ENCODE assay signal across 14 mouse cellular contexts in genomic region chr9:24186289-24186688, GRCm38 (mm10).
DNase-seq lines count a peak whose midpoint lies in the region; ATAC-seq lines count a peak whose summit lies in the region.
"Had no signal": no experiment of that assay in that cellular context is flagged by ENCODE, and none has a peak within 500 bp of the region (broad histone marks: within the 10 kb centered on the region; RNA-seq: fewer than 3 reads in every experiment).

No protein-coding gene starts in this region.

- WGBS in hindbrain, embryonic 15.5 days, result 62% methylated on average over 5 of the region's 5 CpGs
- 79% methylated on average over 5 of the region's 5 CpGs for WGBS in hindbrain, embryonic 12.5 days
- 73% methylated on average over 5 of the region's 5 CpGs for WGBS in midbrain, embryonic 14.5 days

- no peak overlapping the region for H3K4me3 ChIP-seq in hindbrain, embryonic 15.5 days
- no peak overlapping the region for H3K4me3 ChIP-seq in hindbrain, embryonic 12.5 days
- no peak overlapping the region for H3K4me3 ChIP-seq in midbrain, embryonic 14.5 days (replicated peaks; ENCODE audit: low read depth, low read length)
- H3K4me3 ChIP-seq: embryonic facial prominence, embryonic 13.5 days; gastrocnemius, adult 2 months; heart, embryonic 12.5 days; liver, embryonic 12.5 days had no signal

- 0 out of 2 replicates have a peak overlapping the region, but pooled peaks have one; percentile 3 for H3K27ac ChIP-seq in hindbrain, embryonic 15.5 days (replicated peaks)
- no peak overlapping the region for H3K27ac ChIP-seq in hindbrain, embryonic 12.5 days
- H3K27ac ChIP-seq in midbrain, embryonic 14.5 days (replicated peaks; ENCODE audit: low read depth, low read length), result no peak overlapping the region
- H3K27ac ChIP-seq: embryonic facial prominence, embryonic 13.5 days; gastrocnemius, adult 2 months; liver, embryonic 12.5 days had no signal

- DNase-seq in brain, embryonic 18.5 days (ENCODE audit: low read depth, low spot score), result peak; percentile 71
- DNase-seq in cerebellum, postnatal 10 days, result peak; percentile 78 to 80
- DNase-seq in layer of hippocampus, adult 9-11 months, result peak; percentile 43
- no peak for DNase-seq in lung, postnatal 25 days (ENCODE audit: low spot score)
- no peak for DNase-seq in midbrain, embryonic 14.5 days
- DNase-seq: gastrocnemius, adult 2 months; lung, postnatal 14 days; thymus, postnatal 25 days had no signal

- no peaks in the 10 kb centered on the region for H3K9me3 ChIP-seq in hindbrain, embryonic 15.5 days
- no peaks in the 10 kb centered on the region for H3K9me3 ChIP-seq in hindbrain, embryonic 12.5 days (replicated peaks)
- H3K9me3 ChIP-seq in midbrain, embryonic 14.5 days (ENCODE audit: control insufficient read depth, low read length), result no peaks in the 10 kb centered on the region
- H3K9me3 ChIP-seq: embryonic facial prominence, embryonic 13.5 days; heart, embryonic 12.5 days; liver, embryonic 12.5 days had no signal

- no peak overlapping the region for H3K4me2 ChIP-seq in hindbrain, embryonic 15.5 days
- no peak overlapping the region for H3K4me2 ChIP-seq in hindbrain, embryonic 12.5 days (replicated peaks)
- H3K4me2 ChIP-seq in midbrain, embryonic 14.5 days (ENCODE audit: low read length), result no peak overlapping the region
- H3K4me2 ChIP-seq: embryonic facial prominence, embryonic 13.5 days; heart, embryonic 12.5 days; liver, embryonic 12.5 days had no signal

- no peak for ATAC-seq in hindbrain, embryonic 15.5 days (ENCODE audit: low FRiP score, low read depth)
- no peak for ATAC-seq in hindbrain, embryonic 12.5 days (ENCODE audit: low FRiP score)
- ATAC-seq in midbrain, embryonic 14.5 days (ENCODE audit: low FRiP score, low TSS enrichment), result no peak
- ATAC-seq: liver, embryonic 12.5 days; midbrain, embryonic 16.5 days had no signal

- no peaks in the 10 kb centered on the region for H3K27me3 ChIP-seq in hindbrain, embryonic 15.5 days
- no peaks in the 10 kb centered on the region for H3K27me3 ChIP-seq in hindbrain, embryonic 12.5 days
- no peaks in the 10 kb centered on the region for H3K27me3 ChIP-seq in midbrain, embryonic 14.5 days (ENCODE audit: control insufficient read depth, insufficient read depth, low read length)
- H3K27me3 ChIP-seq: embryonic facial prominence, embryonic 13.5 days; heart, embryonic 12.5 days; liver, embryonic 12.5 days had no signal

- H3K4me1 ChIP-seq in hindbrain, embryonic 15.5 days (replicated peaks), result peaks cover 9% of the 10 kb centered on the region; the same call in 1 of the 2 replicates
- H3K4me1 ChIP-seq in hindbrain, embryonic 12.5 days, result peaks cover 6% of the 10 kb centered on the region
- peaks cover 11% of the 10 kb centered on the region for H3K4me1 ChIP-seq in midbrain, embryonic 14.5 days (ENCODE audit: control insufficient read depth, insufficient read depth, low read length)
- H3K4me1 ChIP-seq: embryonic facial prominence, embryonic 13.5 days; liver, embryonic 12.5 days had no signal

- H3K36me3 ChIP-seq in hindbrain, embryonic 15.5 days, result no peaks in the 10 kb centered on the region
- no peaks in the 10 kb centered on the region for H3K36me3 ChIP-seq in hindbrain, embryonic 12.5 days
- no peaks in the 10 kb centered on the region for H3K36me3 ChIP-seq in midbrain, embryonic 14.5 days (ENCODE audit: control insufficient read depth, insufficient read depth, low read length)
- H3K36me3 ChIP-seq: embryonic facial prominence, embryonic 13.5 days; heart, embryonic 12.5 days; liver, embryonic 12.5 days had no signal

- H3K9ac ChIP-seq in hindbrain, embryonic 15.5 days, result no peak overlapping the region
- no peak overlapping the region for H3K9ac ChIP-seq in hindbrain, embryonic 12.5 days
- no peak overlapping the region for H3K9ac ChIP-seq in midbrain, embryonic 14.5 days (replicated peaks; ENCODE audit: low read length)
- H3K9ac ChIP-seq: embryonic facial prominence, embryonic 13.5 days; heart, embryonic 12.5 days; liver, embryonic 12.5 days had no signal

Comparison
In these comparisons a context has a peak if more than half of its experiments do, and no peak if none do; other contexts are left out.
1. DNase-seq: peak in brain, embryonic 18.5 days (single experiment), cerebellum, postnatal 10 days (2 of 2) and layer of hippocampus, adult 9-11 months (single experiment); none in lung, postnatal 25 days (single experiment) and midbrain, embryonic 14.5 days (single experiment).